Mouse (Mus musculus): ENCODE data around the gene Wnt10b.
"Not testable (repeated sequence)": the region's sequence is repeated elsewhere in the genome, so short reads cannot be mapped to it uniquely, and the experiment has no call there.

Gene Wnt10b

GRCm38 (mm10) chr15:98777762-98778161, at the start of gene Wnt10b:
Gene Wnt10b, minus strand, starts transcription at chr15:98778150.
- DNase-seq (ENCODE audit: low read depth, low spot score) = no peak

GRCm38 (mm10) chr15:98827611-98828011, 49.7 kb upstream of the Wnt10b start:
- no peak for DNase-seq (ENCODE audit: low read depth, low spot score)

- DNase-seq (ENCODE audit: low read depth, low spot score) = no peak
Observed at GRCm38 (mm10) chr15:98823434-98823833, 45.5 kb upstream of the Wnt10b start.

GRCm38 (mm10) chr15:98822147-98822546, 44.2 kb upstream of the Wnt10b start:
- no peak for DNase-seq (ENCODE audit: low read depth, low spot score)

GRCm38 (mm10) chr15:98821403-98821802, 43.5 kb upstream of the Wnt10b start:
- DNase-seq (ENCODE audit: low read depth, low spot score) = no peak

- DNase-seq (ENCODE audit: low read depth, low spot score) = no peak
Observed at GRCm38 (mm10) chr15:98820937-98821336, 43.0 kb upstream of the Wnt10b start.

- no peak for DNase-seq (ENCODE audit: low read depth, low spot score)
Observed at GRCm38 (mm10) chr15:98818171-98818570, 40.2 kb upstream of the Wnt10b start.

- DNase-seq (ENCODE audit: low read depth, low spot score) = no peak
Observed at GRCm38 (mm10) chr15:98812741-98813424, 34.9 kb upstream of the Wnt10b start.

- DNase-seq (ENCODE audit: low read depth, low spot score) = not testable (repeated sequence)
Observed at GRCm38 (mm10) chr15:98810212-98810611, 32.3 kb upstream of the Wnt10b start.

- no peak for DNase-seq (ENCODE audit: low read depth, low spot score)
Observed at GRCm38 (mm10) chr15:98809390-98809789, 31.4 kb upstream of the Wnt10b start, which contains the start of gene Ddn. Gene Ddn, minus strand, starts transcription at chr15:98809490.

- no peak for DNase-seq (ENCODE audit: low read depth, low spot score)
Observed at GRCm38 (mm10) chr15:98808651-98809134, 30.7 kb upstream of the Wnt10b start.

- no peak for DNase-seq (ENCODE audit: low read depth, low spot score)
Observed at GRCm38 (mm10) chr15:98807895-98808650, 30.1 kb upstream of the Wnt10b start.

- DNase-seq (ENCODE audit: low read depth, low spot score) = no peak
Observed at GRCm38 (mm10) chr15:98806809-98807770, 29.1 kb upstream of the Wnt10b start.

GRCm38 (mm10) chr15:98806071-98806808, 28.3 kb upstream of the Wnt10b start:
- DNase-seq (ENCODE audit: low read depth, low spot score) = no peak

GRCm38 (mm10) chr15:98805324-98806040, 27.5 kb upstream of the Wnt10b start:
- no peak for DNase-seq (ENCODE audit: low read depth, low spot score)

GRCm38 (mm10) chr15:98804054-98804453, 26.1 kb upstream of the Wnt10b start:
- no peak for DNase-seq (ENCODE audit: low read depth, low spot score)

GRCm38 (mm10) chr15:98802926-98803325, 25.0 kb upstream of the Wnt10b start:
- no peak for DNase-seq (ENCODE audit: low read depth, low spot score)

- DNase-seq (ENCODE audit: low read depth, low spot score) = no peak
Observed at GRCm38 (mm10) chr15:98799396-98799795, 21.4 kb upstream of the Wnt10b start.

GRCm38 (mm10) chr15:98798903-98799302, 21.0 kb upstream of the Wnt10b start:
- no peak for DNase-seq (ENCODE audit: low read depth, low spot score)

- DNase-seq (ENCODE audit: low read depth, low spot score) = no peak
Observed at GRCm38 (mm10) chr15:98797835-98798492, 20.0 kb upstream of the Wnt10b start.

All from WW6 (cell line).